Mouse (Mus musculus): Measurements from ENCODE around the gene C530008M17Rik.

The C530008M17Rik gene

GRCm38 (mm10) chr5:76702104-76702503, 45.8 kb downstream of the C530008M17Rik start:
- DNase-seq (ENCODE audit: low read depth, low spot score) = no peak

GRCm38 (mm10) chr5:76702646-76703045, 46.3 kb downstream of the C530008M17Rik start:
- DNase-seq (ENCODE audit: low read depth, low spot score) = no peak

GRCm38 (mm10) chr5:76705307-76706173, 49.2 kb downstream of the C530008M17Rik start:
- no peak for DNase-seq (ENCODE audit: low read depth, low spot score)

DNA sequence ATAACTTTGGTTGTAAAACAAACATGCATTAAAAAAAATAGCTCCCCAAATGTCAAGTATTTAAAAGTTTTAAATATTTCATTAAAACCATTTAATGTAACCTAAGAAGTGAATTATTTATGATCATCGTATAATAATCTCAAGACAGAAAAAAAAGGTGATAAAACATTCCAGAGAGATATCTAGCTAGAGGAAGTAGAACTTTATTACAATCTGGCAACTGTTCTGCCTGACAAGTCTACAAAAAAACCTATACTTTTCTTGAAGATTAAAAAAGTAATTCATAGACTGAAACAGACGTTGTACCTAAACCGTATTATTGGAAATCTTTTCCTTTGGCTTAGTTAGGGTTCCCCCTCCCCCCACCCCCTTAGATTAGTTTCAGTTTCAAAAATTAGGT, 50.8 kb downstream of the C530008M17Rik start:
- no peak for DNase-seq (ENCODE audit: low read depth, low spot score)

DNA sequence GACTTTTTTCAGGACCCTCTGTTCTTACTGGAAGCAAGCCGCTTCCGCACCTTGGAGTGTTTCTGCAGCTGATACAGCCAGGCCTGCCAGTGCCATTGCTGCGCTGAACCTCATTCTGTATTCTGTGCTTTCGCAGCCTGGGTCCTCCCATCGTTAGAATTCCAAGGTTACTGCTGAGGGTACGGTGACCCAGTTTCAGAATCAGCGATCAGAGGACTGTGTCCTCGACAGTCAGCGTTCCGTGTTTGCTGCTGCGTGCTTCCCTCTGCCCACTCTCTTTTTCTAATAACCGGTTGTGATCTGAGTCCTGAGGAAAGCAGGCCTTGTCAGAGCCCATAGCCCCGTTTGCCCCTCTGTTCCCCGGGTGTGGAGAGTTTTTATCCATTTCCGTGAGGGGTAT, 51.7 kb downstream of the C530008M17Rik start:
- DNase-seq (ENCODE audit: low read depth, low spot score) = no peak

- no peak for DNase-seq (ENCODE audit: low read depth, low spot score)
These were observed 57.4 kb downstream of the C530008M17Rik start for GRCm38 (mm10) chr5:76713743-76714142.

GRCm38 (mm10) chr5:76719954-76720353, 63.6 kb downstream of the C530008M17Rik start:
- no peak for DNase-seq (ENCODE audit: low read depth, low spot score)

GRCm38 (mm10) chr5:76724878-76725277, 68.6 kb downstream of the C530008M17Rik start:
- DNase-seq (ENCODE audit: low read depth, low spot score) = no peak

DNA sequence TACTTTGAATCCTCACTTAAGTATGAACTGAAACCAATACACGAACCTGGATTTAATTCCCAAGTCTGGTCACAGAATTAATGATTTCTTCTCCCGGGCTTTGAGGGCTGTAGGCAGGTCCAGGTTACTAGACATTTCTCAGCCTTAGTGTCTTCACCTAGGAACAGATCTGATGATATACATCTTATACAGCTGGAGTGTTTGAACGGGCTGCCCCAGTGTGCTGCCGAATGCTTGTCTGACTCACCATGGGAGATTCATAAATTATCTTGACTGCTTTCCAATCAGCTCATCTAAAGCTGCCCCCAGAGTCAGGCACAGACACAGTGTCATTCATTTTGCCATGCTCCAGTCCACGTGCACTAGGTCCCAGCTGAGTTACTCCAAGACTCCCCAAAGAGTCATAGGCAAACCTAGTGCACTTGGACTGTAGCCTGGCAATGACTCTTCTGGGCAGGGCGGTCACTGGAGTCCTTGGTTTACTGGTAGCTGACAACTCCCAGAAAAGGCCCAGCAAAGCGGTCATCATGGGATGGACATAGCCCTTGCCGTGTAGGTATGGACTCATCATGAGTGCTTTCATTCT, 70.3 kb downstream of the C530008M17Rik start:
- no peak for DNase-seq (ENCODE audit: low read depth, low spot score)

- DNase-seq (ENCODE audit: low read depth, low spot score) = no peak
These were observed 76.8 kb downstream of the C530008M17Rik start for GRCm38 (mm10) chr5:76733055-76733641.

DNA sequence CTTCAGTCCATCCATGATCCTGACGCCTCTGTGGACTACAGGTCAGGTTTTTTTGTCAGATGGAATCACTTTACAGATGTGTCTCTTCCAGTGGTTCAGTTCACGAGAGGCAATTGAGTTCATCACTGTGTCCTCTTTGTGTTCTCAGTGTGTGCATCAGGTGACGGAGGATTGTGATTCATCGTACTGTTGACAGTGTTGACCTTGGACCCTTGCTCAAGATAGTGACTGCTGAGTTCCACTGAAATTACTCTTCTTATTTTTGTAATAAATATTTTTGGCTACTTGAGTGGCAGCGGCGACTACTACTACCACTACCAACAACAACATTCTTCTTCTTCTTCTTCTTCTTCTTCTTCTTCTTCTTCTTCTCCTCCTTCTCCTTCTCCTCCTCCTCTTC, 85.2 kb downstream of the C530008M17Rik start:
- no peak for DNase-seq (ENCODE audit: low read depth, low spot score)

DNA sequence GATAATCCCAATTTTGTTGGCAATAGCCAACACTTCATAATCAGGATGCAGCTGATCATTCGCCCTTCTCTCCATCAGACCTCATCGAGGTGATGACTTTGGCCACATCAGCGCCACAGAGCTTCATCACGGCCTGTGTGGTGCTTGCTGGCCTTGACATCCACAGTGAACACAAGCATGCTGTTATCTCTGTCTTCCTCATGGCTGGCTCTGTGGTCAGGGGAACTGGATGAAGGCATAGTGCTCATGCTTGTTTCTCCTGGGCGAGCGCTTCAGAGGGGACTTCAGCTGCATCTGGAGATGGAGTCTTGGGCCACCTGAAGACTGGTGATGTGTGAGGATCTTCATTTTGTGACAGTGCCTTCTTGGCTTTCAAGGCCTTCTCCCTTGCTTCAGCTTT, 85.8 kb downstream of the C530008M17Rik start:
- no peak for DNase-seq (ENCODE audit: low read depth, low spot score)

DNA sequence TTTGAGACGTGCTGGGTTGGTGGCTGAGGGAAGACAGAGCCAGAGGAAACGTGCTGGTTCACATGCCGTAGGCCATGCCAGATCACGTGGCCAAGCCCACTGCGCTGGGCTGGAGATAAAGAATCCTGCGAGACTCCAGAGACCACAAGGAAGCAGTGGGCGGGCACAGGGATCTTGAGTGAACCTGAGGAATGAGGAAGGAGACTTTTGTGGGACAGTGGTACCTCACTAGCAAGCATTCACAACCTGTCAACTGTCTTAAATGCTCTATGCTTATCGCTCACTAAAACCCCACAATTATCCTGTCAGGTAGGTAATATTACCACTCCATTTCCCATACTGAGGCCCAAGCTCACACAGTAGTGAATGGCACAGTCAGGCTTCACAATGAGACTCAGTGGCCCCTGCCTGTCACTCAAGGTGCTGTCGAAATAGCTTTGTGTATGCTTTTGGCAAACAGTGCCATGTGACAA, 88.5 kb downstream of the C530008M17Rik start:
- no peak for DNase-seq (ENCODE audit: low read depth, low spot score)

DNA sequence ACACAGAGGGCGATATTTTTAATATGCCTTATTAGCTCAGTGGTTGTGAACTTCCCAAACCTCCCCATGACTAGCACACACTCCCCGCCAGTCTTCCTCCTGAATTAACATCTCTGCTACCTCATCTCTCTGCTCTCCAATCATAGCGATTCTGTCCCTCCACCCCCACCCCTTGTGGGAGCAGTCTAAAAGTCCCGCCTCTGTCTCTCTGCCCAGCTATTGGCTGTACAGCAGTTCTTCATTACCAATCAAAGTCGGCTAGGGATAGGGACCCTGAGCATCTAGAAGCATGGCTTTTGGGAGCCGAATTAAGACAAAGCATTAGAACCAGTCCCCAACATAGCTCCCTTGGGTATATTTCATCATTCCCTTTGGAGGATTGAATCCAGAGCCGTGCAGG, 91.5 kb downstream of the C530008M17Rik start:
- DNase-seq (ENCODE audit: low read depth, low spot score) = no peak

- DNase-seq (ENCODE audit: low read depth, low spot score) = no peak
These were observed 96.0 kb downstream of the C530008M17Rik start for GRCm38 (mm10) chr5:76752351-76752750.

DNA sequence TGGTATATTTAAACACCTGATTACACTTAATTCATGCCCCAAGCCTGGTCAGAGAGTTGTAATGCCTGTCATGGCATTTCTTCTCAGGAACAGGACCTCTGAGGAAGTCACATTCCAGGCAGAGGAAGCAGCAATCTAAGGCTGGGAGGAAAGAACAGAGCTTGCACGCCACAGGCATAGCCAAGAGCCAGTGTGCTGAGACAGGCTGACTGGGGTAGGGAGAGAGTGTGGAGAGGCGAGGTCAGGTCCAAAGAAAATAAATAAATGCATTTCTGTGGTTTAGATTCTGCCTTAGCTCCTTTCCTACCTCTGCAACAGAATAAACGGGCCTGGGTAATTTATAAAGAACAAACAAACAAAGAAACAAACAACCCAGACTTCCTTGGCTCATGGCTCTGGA, 104.0 kb downstream of the C530008M17Rik start:
- no peak for DNase-seq (ENCODE audit: low read depth, low spot score)

GRCm38 (mm10) chr5:76762030-76762698, 105.9 kb downstream of the C530008M17Rik start:
- DNase-seq (ENCODE audit: low read depth, low spot score) = no peak

DNA sequence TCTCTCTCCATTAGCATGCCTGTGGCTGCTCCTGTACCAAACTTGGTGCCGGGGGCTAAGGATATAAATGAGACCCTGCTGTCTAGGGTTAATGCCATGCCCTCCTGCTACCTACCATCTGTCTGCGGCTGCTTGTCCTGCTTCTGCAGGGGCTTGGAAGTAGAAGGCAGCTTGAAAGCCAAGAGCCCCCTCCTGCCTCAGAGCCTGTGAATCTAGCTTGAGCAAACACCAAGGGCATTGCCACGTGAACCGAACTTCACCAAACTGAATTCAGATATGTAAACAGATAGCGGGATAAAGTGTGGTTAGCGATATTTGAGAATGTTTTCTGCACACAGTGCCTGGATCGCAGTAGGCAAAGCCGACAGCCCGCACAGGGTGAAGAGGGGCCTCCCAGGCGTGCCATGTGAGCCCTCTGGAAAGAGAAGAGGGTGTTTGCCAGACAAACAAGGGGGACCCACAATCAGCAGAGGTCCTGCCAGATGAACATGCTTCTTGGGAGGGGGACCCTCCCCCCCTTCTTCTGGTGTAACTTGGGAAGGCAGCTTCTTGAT, 106.9 kb downstream of the C530008M17Rik start:
- DNase-seq (ENCODE audit: low read depth, low spot score) = no peak

DNA sequence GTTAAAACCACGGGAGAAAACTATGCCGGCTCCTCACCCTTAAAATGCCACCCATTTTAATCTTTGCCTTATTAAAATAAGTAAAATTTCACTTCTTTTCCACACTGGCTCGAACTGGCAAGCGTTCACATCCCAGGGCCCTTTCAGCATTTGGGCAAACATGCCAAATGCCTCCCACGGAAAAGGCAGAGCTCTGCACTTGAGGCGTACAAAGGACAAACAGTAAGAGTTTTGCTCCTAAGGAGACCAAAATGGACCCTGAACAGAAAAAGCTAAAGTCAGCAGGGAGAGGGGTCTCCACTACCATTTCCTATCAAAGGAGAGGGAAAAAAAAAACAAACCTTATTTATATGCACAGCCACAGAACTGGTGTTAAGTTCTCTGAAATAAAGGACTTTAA, 107.4 kb downstream of the C530008M17Rik start:
- DNase-seq (ENCODE audit: low read depth, low spot score) = no peak

DNA sequence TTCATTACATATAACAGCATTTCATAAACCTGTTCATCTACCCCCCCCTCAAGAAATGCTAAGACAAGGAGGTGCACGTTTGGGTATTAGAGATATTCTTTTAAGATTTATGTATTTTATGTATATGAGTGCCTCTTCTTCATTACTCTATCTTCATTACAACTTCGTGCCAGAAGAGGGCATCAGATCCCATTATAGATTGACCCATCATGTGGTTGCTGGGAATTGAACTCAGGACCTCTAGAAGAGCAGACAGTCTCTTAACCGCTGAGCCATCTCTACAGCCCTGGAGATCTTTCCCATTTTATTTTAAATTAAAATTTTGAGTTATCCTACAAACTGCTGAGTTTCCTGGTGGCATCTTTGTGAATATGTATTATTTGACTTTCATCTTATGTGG, 112.7 kb downstream of the C530008M17Rik start:
- no peak for DNase-seq (ENCODE audit: low read depth, low spot score)

- no peak for DNase-seq (ENCODE audit: low read depth, low spot score)
These were observed 113.3 kb downstream of the C530008M17Rik start for GRCm38 (mm10) chr5:76769572-76769971.

GRCm38 (mm10) chr5:76771371-76771770, 115.1 kb downstream of the C530008M17Rik start:
- no peak for DNase-seq (ENCODE audit: low read depth, low spot score)
